Mouse (Mus musculus): Measurements from ENCODE around the gene Gp1ba. TPM values are rescaled to one million over a fixed set of nuclear protein-coding genes. Genes with fewer than 3 reads are reported as not detected.

Gp1ba gene
- polyA plus RNA-seq, 1 experiment from 2014 or later: 2.8 TPM

- H3K27ac ChIP-seq: no peak overlapping the region
- WGBS (ENCODE audit: insufficient replicate concordance): 81% methylated on average over 6 of the region's 6 CpGs
- no peak overlapping the region for H3K4me3 ChIP-seq (replicated peaks)
- H3K4me1 ChIP-seq (replicated peaks): peaks cover 40% of the 10 kb centered on the region
- no peaks in the 10 kb centered on the region for H3K9me3 ChIP-seq (replicated peaks)
- no peak overlapping the region for H3K4me2 ChIP-seq
- H3K27me3 ChIP-seq: no peaks in the 10 kb centered on the region
- DNase-seq (no peak), ATAC-seq (ENCODE audit: low read depth) (no peak)
- peaks cover 33% of the 10 kb centered on the region for H3K36me3 ChIP-seq
- H3K9ac ChIP-seq: no peak overlapping the region
Observed at GRCm38 (mm10) chr11:70674014-70674413, 35.1 kb downstream of the Gp1ba start.

DNA sequence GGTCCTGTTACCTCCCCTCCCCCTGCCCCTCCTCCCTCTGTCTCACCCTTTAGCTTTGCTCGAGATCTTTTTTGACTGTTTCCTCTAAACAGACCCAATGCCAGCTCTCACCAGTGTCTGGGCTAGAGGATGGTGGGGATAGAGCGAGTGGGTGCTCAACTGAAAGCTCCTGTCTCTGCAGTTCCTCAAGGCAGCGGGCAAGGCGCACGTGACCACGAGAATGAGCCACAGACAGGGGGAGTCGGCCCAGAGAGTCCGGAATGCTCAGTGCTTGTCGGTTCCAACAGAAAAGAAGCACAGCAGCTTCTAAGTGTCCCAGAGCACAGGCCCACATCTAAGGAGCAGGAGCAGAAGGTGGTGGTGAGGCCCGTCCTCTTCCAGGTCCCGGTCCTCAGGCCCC lies 35.6 kb downstream of the Gp1ba start:
- no peaks in the 10 kb centered on the region for H3K27me3 ChIP-seq
- ATAC-seq (ENCODE audit: low read depth): no peak
- H3K27ac ChIP-seq: no peak overlapping the region
- no peak overlapping the region for H3K4me3 ChIP-seq (replicated peaks)
- no peak overlapping the region for H3K9ac ChIP-seq
- WGBS (ENCODE audit: insufficient replicate concordance): 59% methylated on average over 11 of the region's 11 CpGs
- no peak overlapping the region for H3K4me2 ChIP-seq
- peaks cover 45% of the 10 kb centered on the region for H3K4me1 ChIP-seq (replicated peaks)
- DNase-seq: no peak
- no peaks in the 10 kb centered on the region for H3K9me3 ChIP-seq (replicated peaks)
- peaks cover 33% of the 10 kb centered on the region for H3K36me3 ChIP-seq

GRCm38 (mm10) chr11:70678092-70678491 lies 39.2 kb downstream of the Gp1ba start:
- peaks cover 39% of the 10 kb centered on the region for H3K36me3 ChIP-seq
- no peaks in the 10 kb centered on the region for H3K9me3 ChIP-seq (replicated peaks)
- ATAC-seq (ENCODE audit: low read depth) (peak; percentile 34; the same call in 1 of the 2 replicates), DNase-seq (no peak)
- H3K27me3 ChIP-seq: no peaks in the 10 kb centered on the region
- H3K27ac ChIP-seq: peak overlapping the region; percentile 47; the same call in 1 of the 2 replicates
- H3K4me2 ChIP-seq: no peak overlapping the region
- WGBS (ENCODE audit: insufficient replicate concordance): 71% methylated on average over 9 of the region's 9 CpGs
- no peak overlapping the region for H3K4me3 ChIP-seq (replicated peaks)
- peaks cover 40% of the 10 kb centered on the region for H3K4me1 ChIP-seq (replicated peaks)
- H3K9ac ChIP-seq: no peak overlapping the region

DNA sequence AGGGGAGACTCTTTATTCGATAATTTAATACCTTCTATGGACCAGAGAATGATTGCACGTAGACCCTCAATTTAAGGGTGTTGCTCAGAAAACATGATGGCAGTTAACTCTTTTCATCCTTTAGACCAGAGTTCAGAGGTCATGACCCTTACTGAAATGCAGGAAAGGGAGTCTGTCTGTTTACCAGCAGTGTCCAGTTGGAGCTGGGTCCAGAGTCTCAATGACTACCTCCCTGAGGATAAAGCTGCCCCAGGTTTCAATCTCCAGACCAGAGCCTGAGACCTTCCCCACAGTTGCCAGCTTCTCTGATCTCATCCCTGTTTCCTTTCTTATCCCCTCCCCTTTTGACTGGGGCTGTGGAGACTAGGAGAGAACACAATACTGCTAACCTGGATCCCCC lies 39.7 kb downstream of the Gp1ba start:
- Histone ChIP-seq H3K4me3 (replicated peaks) (no peak overlapping the region), H3K36me3 (peaks cover 44% of the 10 kb centered on the region), H3K4me1 (replicated peaks) (peaks cover 40% of the 10 kb centered on the region), H3K27ac (peak overlapping the region; percentile 47), H3K4me2 (no peak overlapping the region), H3K9me3 (replicated peaks) (no peaks in the 10 kb centered on the region), H3K9ac (no peak overlapping the region), H3K27me3 (no peaks in the 10 kb centered on the region)
- WGBS (ENCODE audit: insufficient replicate concordance): 78% methylated on average over 2 of the region's 2 CpGs
- ATAC-seq (ENCODE audit: low read depth): peak; percentile 39
- no peak for DNase-seq

GRCm38 (mm10) chr11:70679361-70679760 lies 40.4 kb downstream of the Gp1ba start:
- no peak overlapping the region for H3K9ac ChIP-seq
- H3K4me3 ChIP-seq (replicated peaks): no peak overlapping the region
- no peaks in the 10 kb centered on the region for H3K27me3 ChIP-seq
- H3K36me3 ChIP-seq: peaks cover 45% of the 10 kb centered on the region
- ATAC-seq (ENCODE audit: low read depth) (no peak), DNase-seq (no peak)
- WGBS (ENCODE audit: insufficient replicate concordance): 82% methylated on average over 8 of the region's 8 CpGs
- no peaks in the 10 kb centered on the region for H3K9me3 ChIP-seq (replicated peaks)
- peaks cover 39% of the 10 kb centered on the region for H3K4me1 ChIP-seq (replicated peaks)
- no peak overlapping the region for H3K4me2 ChIP-seq
- peak overlapping the region; percentile 47 for H3K27ac ChIP-seq

DNA sequence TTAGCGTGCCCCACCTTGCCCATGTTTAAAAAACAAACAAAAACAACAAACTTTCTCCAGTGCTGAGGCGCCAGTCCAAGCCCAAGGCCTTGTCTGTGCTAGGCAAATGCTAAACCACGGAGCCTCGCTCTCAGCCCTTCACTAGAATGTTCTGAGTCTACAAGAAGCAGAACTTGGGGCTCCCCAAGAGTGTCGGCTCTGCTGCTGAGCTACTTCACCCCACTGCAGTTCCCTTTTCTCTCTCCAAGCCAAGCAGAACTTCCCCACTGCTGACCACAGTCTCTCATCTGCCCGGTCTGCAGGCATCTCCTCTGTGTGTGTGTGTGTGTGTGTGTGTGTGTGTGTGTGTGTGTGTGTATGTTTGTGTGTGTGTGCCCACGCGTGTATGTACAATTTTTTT lies 41.0 kb downstream of the Gp1ba start:
- ATAC-seq (ENCODE audit: low read depth): no peak
- peaks cover 36% of the 10 kb centered on the region for H3K4me1 ChIP-seq (replicated peaks)
- no peak overlapping the region for H3K9ac ChIP-seq
- no peak overlapping the region for H3K4me2 ChIP-seq
- H3K4me3 ChIP-seq (replicated peaks): no peak overlapping the region
- peak overlapping the region; percentile 47; the same call in 1 of the 2 replicates for H3K27ac ChIP-seq
- 40% methylated on average over 8 of the region's 8 CpGs for WGBS (ENCODE audit: insufficient replicate concordance)
- H3K9me3 ChIP-seq (replicated peaks): no peaks in the 10 kb centered on the region
- DNase-seq: no peak
- H3K27me3 ChIP-seq: no peaks in the 10 kb centered on the region
- H3K36me3 ChIP-seq: peaks cover 42% of the 10 kb centered on the region

GRCm38 (mm10) chr11:70681170-70681569 lies 42.2 kb downstream of the Gp1ba start:
- no peak overlapping the region for H3K4me2 ChIP-seq
- no peaks in the 10 kb centered on the region for H3K9me3 ChIP-seq (replicated peaks)
- no peak overlapping the region for H3K4me3 ChIP-seq (replicated peaks)
- peaks cover 35% of the 10 kb centered on the region for H3K36me3 ChIP-seq
- DNase-seq (no peak), ATAC-seq (ENCODE audit: low read depth) (no peak)
- no peaks in the 10 kb centered on the region for H3K27me3 ChIP-seq
- H3K9ac ChIP-seq: no peak overlapping the region
- 75% methylated on average over 12 of the region's 12 CpGs for WGBS (ENCODE audit: insufficient replicate concordance)
- H3K27ac ChIP-seq: no peak overlapping the region
- H3K4me1 ChIP-seq (replicated peaks): peaks cover 37% of the 10 kb centered on the region

DNA sequence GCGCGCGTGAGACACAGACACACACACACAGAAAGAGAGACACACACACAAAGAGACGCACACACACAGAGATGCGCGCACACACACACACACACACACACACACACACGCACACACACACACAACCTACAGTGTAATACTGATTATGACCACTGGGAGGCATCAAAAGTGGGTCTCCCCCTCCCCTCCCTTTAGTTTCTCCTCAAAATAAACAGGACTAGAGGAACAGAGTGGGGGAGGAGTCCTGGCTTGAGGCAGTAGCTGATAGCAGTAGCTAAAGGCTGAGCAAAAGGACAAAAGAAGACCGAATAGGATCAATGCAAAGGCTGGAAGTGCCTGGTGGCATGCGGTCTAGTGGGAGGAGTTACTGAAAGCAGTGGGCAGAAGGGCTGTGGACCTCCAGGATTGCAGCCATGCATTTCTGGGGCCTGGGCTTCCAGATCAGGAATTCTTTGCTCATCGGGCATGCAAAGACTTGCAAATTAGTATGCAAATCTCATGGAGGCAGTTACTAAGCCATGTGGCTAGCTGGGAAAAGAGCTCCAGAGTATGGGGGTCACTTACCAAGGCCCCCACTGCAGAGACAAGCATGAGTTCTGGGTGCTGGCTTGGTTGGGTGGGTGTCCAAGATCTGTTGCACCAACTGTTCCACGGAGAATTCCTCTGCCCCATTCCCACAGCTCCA lies 43.1 kb downstream of the Gp1ba start:
- peaks cover 42% of the 10 kb centered on the region for H3K4me1 ChIP-seq (replicated peaks)
- peaks cover 30% of the 10 kb centered on the region for H3K36me3 ChIP-seq
- no peak overlapping the region for H3K4me2 ChIP-seq
- no peaks in the 10 kb centered on the region for H3K9me3 ChIP-seq (replicated peaks)
- ATAC-seq (ENCODE audit: low read depth) (peak; percentile 15; the same call in 1 of the 2 replicates), DNase-seq (no peak)
- no peak overlapping the region for H3K4me3 ChIP-seq (replicated peaks)
- peak overlapping the region; percentile 24 for H3K27ac ChIP-seq
- WGBS (ENCODE audit: insufficient replicate concordance): 51% methylated on average over 11 of the region's 11 CpGs
- no peak overlapping the region for H3K9ac ChIP-seq
- H3K27me3 ChIP-seq: no peaks in the 10 kb centered on the region

DNA sequence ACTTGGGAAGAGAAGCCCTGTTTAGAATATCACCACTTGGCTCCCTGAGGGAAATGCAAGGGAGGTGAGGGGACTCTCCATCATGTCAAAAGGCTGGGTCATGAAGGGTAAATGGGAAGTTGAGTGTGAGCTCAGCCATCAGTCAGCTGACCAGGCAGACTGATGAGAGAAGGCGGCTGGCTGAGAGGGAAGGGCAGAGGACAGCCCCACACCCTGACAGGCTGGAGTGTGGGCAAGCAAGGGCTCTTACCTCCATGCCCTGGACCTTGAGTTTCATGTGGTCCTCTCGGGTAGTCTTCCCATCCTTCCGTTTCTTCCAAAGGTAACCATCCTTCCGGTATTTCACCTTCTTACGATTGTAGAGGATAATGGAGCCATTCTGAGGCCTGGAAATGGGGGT lies 44.7 kb downstream of the Gp1ba start:
- H3K27me3 ChIP-seq: no peaks in the 10 kb centered on the region
- H3K27ac ChIP-seq: no peak overlapping the region
- H3K9ac ChIP-seq: no peak overlapping the region
- no peaks in the 10 kb centered on the region for H3K9me3 ChIP-seq (replicated peaks)
- WGBS (ENCODE audit: insufficient replicate concordance): 72% methylated on average over 5 of the region's 5 CpGs
- peaks cover 51% of the 10 kb centered on the region for H3K4me1 ChIP-seq (replicated peaks)
- no peak overlapping the region for H3K4me3 ChIP-seq (replicated peaks)
- ATAC-seq (ENCODE audit: low read depth) (no peak), DNase-seq (no peak)
- H3K36me3 ChIP-seq: peaks cover 30% of the 10 kb centered on the region
- H3K4me2 ChIP-seq: no peak overlapping the region

DNA sequence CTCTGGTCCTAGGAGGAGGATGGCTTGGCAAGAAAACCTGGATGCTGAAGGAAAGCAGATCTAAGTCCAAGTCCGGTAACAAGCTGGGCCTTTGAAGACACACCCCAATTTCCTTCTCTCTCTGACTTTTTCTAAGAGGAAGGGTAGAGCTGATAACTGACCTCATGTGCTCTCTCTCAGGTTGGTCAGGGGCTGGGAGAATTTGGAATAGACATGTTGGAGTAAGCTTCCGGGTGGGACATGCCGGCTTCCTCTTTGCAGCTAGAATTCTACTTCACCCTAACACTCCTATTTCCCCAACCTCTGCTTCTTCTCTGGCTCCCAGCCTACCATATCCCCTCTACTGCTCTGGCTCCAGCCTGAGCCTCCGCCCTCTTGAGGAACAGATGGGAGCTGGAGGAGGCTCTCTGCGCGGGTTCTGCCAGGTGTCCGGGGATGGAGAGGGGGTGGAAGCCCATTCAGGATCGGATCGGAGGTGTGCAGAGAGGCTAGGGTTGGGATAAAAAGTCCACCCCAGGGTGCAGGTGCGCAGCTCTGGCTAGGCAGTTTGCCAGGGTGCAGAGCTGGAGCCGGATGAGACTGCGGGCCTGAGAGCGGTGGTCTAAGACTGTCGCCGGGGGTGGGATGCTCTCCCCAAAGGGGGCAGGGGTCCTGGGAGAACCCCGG lies 48.1 kb downstream of the Gp1ba start:
- H3K4me3 ChIP-seq (replicated peaks): peak overlapping the region; percentile 81
- H3K9me3 ChIP-seq (replicated peaks): no peaks in the 10 kb centered on the region
- H3K4me2 ChIP-seq: peak overlapping the region; percentile 96
- peaks cover 36% of the 10 kb centered on the region for H3K4me1 ChIP-seq (replicated peaks)
- H3K36me3 ChIP-seq: peaks cover 18% of the 10 kb centered on the region
- H3K27me3 ChIP-seq: 0 out of 2 replicates have a peak, but pooled peaks cover 3% of the 10 kb centered on the region
- peak overlapping the region; percentile 74 for H3K27ac ChIP-seq
- 2% methylated on average over 16 of the region's 16 CpGs for WGBS (ENCODE audit: insufficient replicate concordance)
- peak overlapping the region; percentile 87 for H3K9ac ChIP-seq
- DNase-seq (no peak), ATAC-seq (ENCODE audit: low read depth) (peak; percentile 29)

GRCm38 (mm10) chr11:70687601-70688199 lies 48.8 kb downstream of the Gp1ba start, which contains the start of gene Camta2:
Gene Camta2, minus strand, starts transcription at chr11:70688105.
- Histone ChIP-seq H3K27me3 (0 out of 2 replicates have a peak, but pooled peaks cover 3% of the 10 kb centered on the region), H3K4me1 (replicated peaks) (peaks cover 30% of the 10 kb centered on the region), H3K27ac (peak within 1 kb of the TSS; percentile 74), H3K4me2 (peak within 1 kb of the TSS; percentile 96), H3K4me3 (replicated peaks) (peak within 1 kb of the TSS; percentile 81), H3K9me3 (replicated peaks) (no peaks in the 10 kb centered on the region), H3K36me3 (peaks cover 15% of the 10 kb centered on the region), H3K9ac (peak within 1 kb of the TSS; percentile 87)
- ATAC-seq (ENCODE audit: low read depth) (peak; percentile 71), DNase-seq (peak; percentile 70)
- 0% methylated on average over 53 of the region's 55 CpGs for WGBS (ENCODE audit: insufficient replicate concordance)

All from liver, embryonic 13.5 days (tissue).